Mouse (Mus musculus) spleen, embryonic (tissue): ENCODE data around the gene Aak1.

Experiments
- CTCF ChIA-PET: fragments of 350-600 bp; sonication (Branson Sonifier 250); formaldehyde crosslinking; loops from one replicate; lab custom pipeline; 2022; lab: Charles Lee

The Aak1 gene

DNA sequence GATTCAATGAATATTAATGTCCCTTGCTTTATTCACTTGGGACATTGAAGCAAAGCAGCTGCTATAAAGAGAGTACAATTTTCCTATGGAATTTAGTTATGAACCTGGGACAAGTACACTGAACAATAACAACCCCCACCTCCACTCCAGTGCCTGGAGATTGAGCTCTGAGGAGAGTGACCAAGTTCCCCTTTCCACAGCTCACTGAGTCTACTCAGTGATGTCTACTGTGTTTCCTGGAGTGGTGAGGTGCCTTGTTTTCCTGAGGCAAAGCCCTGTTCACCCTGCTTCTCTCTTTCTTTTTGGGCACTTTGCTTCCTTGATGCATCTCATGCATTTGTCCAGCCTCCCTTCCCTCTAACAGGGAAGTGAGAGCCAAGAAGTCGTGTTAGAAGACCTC, 100.8 kb downstream of the Aak1 start:
- CTCF ChIA-PET: interaction anchor here (0.6 kb wide), 2 partner anchors 33 to 37 kb away, joined by 3 to 5 read pairs; no protein-coding TSS in a partner anchor

GRCm38 (mm10) chr6:86950733-86951255, 101.5 kb downstream of the Aak1 start:
- CTCF ChIA-PET: interaction anchor here (0.6 to 0.7 kb wide), 2 partner anchors 32 to 101 kb away, joined by 4 to 5 read pairs; no protein-coding TSS in a partner anchor

GRCm38 (mm10) chr6:86955741-86956140, 106.4 kb downstream of the Aak1 start:
- CTCF ChIA-PET: no interaction called here

DNA sequence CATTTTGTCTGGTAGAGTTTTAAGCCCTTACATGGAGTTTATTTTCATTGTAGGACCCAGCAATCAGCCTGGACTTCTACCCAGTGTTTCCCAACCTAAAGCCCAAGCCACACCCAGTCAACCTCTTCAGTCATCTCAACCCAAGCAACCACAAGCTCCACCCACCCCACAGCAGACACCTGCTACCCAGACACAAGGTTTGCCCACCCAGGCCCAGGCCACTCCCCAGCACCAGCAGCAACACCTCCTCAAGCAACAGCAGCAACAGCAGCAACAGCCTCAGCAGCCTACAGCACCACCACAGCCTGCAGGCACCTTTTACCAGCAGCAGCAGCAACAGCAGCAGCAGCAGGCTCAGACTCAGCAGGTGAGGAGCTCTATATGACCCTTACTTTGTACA, 106.9 kb downstream of the Aak1 start:
- CTCF ChIA-PET: no interaction called here

DNA sequence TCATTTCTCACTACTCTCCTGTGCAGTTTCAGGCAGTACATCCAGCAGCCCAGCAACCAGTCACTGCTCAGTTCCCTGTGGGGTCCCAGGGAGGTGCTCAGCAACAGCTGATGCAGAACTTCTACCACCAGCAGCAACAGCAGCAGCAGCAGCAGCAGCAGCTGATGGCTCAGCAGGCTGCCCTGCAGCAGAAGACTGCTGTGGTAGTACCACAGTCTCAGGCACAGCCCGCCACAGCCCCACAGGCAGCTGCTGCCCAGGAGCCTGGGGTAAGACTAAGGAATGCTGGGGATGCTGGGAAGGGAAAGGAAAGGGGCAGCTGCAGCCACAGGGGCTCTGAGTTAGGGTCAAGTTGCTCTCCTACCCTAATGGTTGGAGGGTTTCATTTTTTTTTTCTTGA, 109.7 kb downstream of the Aak1 start:
- CTCF ChIA-PET: no interaction called here

DNA sequence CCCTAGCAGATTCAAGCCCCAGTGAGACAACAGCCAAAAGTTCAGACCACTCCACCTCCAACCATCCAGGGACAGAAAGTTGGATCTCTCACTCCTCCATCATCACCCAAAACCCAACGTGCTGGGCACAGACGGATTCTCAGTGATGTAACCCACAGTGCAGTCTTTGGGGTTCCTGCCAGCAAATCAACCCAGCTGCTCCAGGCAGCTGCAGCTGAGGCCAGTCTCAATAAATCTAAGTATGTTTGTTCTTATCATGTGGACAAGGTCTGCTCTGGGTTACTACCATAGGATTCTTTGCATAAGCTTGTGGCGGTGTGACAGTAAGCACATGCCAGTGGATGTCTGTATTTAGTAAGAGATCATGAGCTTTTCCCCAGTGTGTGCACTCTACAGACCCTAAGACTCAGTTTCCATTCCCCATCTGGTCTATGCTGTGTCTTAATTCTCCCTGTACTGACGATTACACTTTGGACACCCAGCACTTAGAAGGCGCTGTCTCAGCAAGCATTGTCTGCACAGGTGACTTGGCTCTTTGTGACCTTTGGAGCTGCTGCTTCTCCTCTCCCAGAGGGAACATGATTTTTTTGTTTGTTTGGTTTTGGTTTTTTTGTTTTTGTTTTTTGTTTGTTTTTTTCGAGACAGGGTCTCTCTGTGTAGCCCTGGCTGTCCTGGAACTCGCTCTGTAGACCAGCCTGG, 114.8 kb downstream of the Aak1 start:
- CTCF ChIA-PET: interaction anchor here (0.5 kb wide), 1 partner anchor 38 kb away, joined by 3 read pairs; no protein-coding TSS in a partner anchor

- CTCF ChIA-PET: interaction anchor here (0.7 kb wide), 1 partner anchor 165 kb away, joined by 5 read pairs; no protein-coding TSS in a partner anchor
Observed at GRCm38 (mm10) chr6:86967166-86967565, 117.8 kb downstream of the Aak1 start.

DNA sequence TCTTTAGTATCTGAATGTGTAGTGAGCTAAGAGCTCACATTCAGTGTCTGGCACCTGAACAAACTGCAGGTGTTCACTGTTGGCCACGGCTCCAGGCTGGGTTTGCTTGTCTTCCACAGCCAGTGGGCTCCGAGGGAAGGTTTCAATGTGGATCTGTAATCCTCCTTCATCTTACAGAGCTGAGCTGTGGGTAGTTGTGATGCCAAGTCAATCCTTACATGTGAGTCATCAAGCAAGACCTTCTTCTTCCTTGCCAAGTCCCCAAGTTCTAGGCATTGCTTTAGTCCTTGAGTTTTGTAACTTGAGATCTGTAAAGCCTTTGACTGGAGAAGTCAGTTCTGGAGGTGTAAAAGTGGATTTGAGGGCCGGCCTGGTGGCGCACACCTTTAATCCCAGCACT, 124.6 kb downstream of the Aak1 start:
- CTCF ChIA-PET: no interaction called here

DNA sequence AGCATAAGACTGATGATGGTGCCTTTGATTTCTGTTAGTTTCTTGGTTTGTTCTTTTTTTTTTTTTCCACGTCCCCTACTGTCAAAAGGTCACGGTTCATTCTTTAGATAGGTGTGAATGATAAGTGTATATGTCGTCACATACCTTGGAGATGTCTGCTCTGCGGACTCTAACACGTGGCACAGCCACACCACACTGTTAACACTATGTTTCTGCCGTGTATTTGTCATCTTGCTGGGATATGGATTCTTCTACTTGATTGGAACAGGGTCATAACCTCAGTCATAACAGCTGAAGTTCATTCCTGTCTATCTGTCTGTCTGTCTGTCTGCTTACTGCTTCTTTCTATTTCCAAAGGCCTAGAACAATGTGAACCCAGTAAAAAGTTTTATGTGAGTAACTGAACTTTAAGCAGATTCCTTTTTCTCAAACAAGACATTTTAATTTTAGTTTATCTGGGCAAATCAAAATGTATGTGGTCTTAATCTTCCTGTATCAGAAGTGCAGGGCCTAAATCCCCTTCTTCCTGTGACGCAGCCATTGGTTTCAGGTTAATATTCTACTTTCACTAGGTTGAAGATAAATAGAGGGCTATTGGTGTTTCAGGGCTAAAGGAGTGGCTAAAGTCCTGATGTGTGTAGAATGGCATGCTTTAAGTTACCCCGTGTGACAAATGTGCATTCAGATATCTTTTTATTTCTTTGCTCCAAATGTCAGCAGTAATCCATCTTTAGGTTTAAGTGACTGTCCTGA, 129.0 kb downstream of the Aak1 start:
- CTCF ChIA-PET: no interaction called here

DNA sequence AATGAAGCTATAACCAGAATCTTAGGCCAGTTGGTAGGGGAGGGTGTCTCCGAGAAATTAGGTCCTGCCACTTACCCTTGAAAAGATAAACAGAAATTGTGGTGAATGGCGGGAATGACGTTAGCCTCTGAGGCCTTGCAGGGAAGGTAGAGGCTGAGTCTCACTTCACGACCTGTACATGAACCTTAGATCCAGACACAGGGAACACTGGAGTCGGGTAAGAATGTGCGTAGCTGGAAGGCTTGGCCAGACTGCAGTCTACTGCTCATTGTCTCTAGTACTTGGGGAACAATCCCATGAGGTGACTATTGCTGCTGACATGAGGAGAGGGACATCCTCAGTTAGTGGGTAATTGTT, 129.6 kb downstream of the Aak1 start:
- CTCF ChIA-PET: no interaction called here

- CTCF ChIA-PET: no interaction called here
Observed at GRCm38 (mm10) chr6:86981206-86981605, 131.9 kb downstream of the Aak1 start.

GRCm38 (mm10) chr6:86985314-86986106, 136.2 kb downstream of the Aak1 start:
- CTCF ChIA-PET: interaction anchor here (0.7 kb wide), 1 partner anchor 380 kb away, joined by 4 read pairs; no protein-coding TSS in a partner anchor

DNA sequence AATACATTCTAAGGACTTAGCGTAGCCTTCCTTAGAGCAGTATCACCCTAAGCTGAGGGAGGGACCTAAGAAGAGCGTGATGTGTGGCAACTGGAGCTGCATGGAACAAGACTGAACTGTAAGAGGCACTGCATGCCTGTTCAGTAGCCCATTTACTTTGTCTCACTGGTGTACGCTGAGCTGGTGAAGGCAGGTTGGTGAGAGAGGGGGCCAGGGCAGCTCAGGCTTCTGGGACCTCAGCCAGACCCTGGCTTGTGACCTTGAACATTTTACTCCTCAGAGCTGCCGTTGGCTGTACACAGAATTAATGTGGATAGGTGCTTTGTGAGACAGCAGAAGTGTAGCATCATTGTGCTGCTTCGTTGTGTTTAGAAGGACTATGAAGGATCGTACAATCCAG, 140.3 kb downstream of the Aak1 start:
- CTCF ChIA-PET: no interaction called here

DNA sequence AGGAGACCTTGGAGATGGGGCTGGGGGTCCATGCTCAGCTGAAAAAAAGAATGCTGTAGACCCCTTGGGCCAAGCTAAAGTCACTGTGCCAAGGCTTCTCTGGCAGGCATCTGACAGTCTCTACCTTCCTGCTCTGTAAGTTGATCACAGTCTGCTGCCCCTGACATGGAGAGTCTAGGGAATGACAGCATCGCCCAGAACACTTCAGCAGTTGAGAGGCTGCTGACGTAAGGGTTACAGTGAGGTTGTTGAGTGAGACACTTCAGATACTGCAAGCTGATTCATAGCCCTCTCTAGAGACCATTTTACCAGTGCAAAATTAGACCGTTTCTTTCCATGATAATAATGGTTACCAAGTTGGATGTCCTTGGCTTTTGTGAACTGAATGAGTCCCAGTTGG, 141.7 kb downstream of the Aak1 start:
- CTCF ChIA-PET: no interaction called here

DNA sequence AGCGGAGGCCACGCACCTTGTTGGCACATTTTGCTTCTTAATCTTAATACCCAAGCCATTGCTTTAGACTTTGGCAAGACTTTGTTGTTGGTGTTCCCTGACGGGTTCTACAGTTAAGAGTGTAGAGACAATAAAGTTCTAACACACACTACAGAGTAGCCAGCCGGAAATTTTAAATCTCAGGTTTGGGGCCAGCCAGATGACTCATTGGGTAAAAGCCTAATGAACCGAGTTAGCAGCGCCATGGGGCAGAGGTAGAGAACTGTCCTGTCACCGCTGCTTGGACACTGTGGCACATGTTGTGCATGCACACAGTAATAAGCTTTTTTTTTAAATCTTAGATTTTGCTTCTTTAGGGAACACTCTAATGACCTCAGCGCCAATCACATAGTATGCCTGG, 143.0 kb downstream of the Aak1 start:
- CTCF ChIA-PET: no interaction called here

DNA sequence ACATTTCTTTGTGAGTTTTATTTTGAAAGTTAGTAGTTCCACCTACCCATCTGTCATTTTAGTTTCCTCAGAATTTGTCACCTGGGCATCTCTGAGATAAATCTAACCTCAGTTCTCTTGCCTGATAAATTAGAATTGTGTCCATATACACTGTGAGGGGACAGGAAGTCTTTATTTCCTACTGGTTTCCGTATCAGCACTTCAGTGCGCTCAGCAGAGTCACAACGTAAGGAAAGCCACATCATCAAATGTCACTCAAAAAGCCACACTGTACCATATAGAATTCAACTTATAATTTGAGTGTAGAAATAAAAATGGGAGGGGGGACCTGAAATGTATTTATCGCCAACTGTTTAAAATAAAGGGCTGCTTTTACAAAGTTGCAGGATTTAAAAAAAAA, 144.9 kb downstream of the Aak1 start:
- CTCF ChIA-PET: no interaction called here

DNA sequence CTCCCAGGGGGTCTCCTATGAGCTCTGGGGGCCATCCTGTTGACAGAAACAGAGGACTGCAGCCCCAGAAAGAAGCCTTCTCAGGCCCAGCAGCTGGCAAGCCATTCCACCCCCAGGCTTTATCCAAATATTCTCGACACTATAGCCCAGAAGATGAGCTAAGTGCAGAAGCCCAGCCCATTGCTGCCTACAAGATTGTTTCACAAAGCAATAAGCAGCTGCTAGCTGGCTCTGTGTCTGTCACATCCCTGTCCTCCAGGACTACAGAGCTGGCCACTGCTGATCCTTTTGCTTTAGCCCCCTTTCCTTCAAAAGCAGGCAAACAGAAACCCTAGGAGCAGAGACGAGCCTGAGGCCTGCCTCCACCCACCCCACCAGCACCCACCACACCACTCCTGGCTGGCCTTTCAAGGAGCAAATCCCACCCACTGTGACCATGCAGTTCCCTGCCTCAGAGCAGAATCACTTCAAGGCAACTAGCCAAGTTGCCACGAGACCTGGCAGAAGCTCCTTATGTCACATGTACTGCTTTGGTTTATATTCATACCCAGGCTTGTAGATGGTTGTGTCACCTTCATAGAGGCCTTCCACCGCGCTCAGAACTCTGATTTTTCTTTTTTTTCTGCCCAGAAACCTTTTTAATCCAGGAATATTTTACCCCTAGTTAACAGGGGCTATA, 147.5 kb downstream of the Aak1 start:
- CTCF ChIA-PET: no interaction called here

- CTCF ChIA-PET: no interaction called here
Observed at GRCm38 (mm10) chr6:86997360-86997759, 148.0 kb downstream of the Aak1 start.

- CTCF ChIA-PET: no interaction called here
Observed at GRCm38 (mm10) chr6:87001995-87002394, 152.7 kb downstream of the Aak1 start.

DNA sequence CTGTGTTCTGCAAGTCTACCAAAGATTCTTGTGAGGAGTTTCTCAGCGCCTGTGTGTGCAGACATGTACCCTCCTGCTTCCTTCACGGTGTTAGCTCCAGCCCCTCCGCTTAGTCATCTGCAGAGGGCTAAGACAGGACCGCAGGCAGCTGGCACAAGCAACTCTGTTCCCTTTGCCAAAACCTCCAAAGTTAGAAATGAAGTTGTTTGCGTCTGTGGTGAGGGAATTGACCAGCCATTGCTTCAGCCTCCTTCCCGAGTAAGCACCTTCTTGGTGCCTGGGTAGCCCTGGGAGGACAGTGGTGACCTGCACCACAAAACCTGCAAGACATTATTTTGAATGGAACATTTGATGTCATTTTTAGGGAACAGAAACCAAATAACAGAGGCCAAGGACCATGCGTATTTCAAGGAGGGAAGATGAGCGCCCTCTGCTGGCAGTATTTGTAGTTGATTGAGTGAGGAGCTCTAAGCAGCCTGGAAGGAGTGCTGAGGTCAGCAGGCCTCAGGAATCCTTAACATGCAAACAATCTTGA, 153.3 kb downstream of the Aak1 start:
- CTCF ChIA-PET: no interaction called here

GRCm38 (mm10) chr6:87004099-87004498, 154.8 kb downstream of the Aak1 start:
- CTCF ChIA-PET: no interaction called here
